Mouse (Mus musculus): ENCODE results near the gene Smim20.

The Smim20 gene

DNA sequence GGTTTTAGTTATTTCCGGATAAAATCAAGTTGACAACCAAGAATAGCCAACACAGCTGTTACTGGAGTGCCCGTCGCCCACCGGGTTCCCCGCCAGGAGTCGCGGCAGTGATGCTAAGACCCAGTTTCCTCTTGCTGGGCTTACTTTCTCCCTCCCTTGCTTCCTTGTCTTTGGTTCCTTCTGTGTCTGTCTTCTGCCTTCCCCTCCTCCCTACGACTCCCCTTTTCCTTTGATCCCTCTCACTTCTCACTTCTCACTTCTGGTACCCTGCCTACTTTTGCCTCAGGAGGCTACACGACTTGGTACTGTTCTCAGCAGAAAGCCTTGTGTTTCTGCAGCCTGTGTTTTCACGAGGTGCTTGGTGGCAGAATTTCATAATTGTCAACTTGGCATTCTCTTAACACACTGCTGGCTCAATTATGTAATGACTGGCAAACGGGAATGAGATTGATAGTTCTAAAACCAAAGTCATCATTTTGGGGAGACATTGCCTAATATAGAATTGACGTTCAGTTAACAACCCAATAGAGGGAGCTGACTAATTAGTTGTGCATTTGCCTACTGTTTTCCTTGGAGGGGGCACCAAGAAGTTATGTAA, 12.4 kb downstream of the Smim20 start:
- H3K4me1 ChIP-seq (replicated peaks; ENCODE audit: low read depth, low read length), result no peaks in the 10 kb centered on the region; the same call in 1 of the 2 replicates
- H3K36me3 ChIP-seq (ENCODE audit: insufficient read depth, low read length), result peaks cover 53% of the 10 kb centered on the region
- TF ChIP-seq CTCF (conservative IDR thresholded peaks at IDR 0.05; ENCODE audit: low read length) (no peak), POU5F1 (IDR thresholded peaks at IDR 0.05; ENCODE audit: borderline replicate concordance, low read length) (no peak), NANOG (IDR thresholded peaks at IDR 0.05; ENCODE audit: borderline replicate concordance, low read length) (no peak)
- H3K9me3 ChIP-seq (ENCODE audit: low read length), result no peaks in the 10 kb centered on the region
- H3K4me3 ChIP-seq (replicated peaks; ENCODE audit: low read length), result no peak overlapping the region
- no peaks in the 10 kb centered on the region for H3K27me3 ChIP-seq (ENCODE audit: insufficient read depth, low read length)

GRCm38 (mm10) chr5:53282487-53282886, 15.6 kb downstream of the Smim20 start:
- Histone ChIP-seq H3K4me1 (replicated peaks; ENCODE audit: low read depth, low read length) (no peaks in the 10 kb centered on the region; the same call in 1 of the 2 replicates), H3K9me3 (ENCODE audit: low read length) (peaks cover 5% of the 10 kb centered on the region; the same call in 1 of the 2 replicates), H3K27me3 (ENCODE audit: insufficient read depth, low read length) (no peaks in the 10 kb centered on the region), H3K36me3 (ENCODE audit: insufficient read depth, low read length) (peaks cover 24% of the 10 kb centered on the region), H3K4me3 (replicated peaks; ENCODE audit: low read length) (no peak overlapping the region)
- TF ChIP-seq POU5F1 (IDR thresholded peaks at IDR 0.05; ENCODE audit: borderline replicate concordance, low read length) (no peak), NANOG (IDR thresholded peaks at IDR 0.05; ENCODE audit: borderline replicate concordance, low read length) (no peak), CTCF (conservative IDR thresholded peaks at IDR 0.05; ENCODE audit: low read length) (no peak)

- H3K36me3 ChIP-seq (ENCODE audit: insufficient read depth, low read length), result no peaks in the 10 kb centered on the region
- TF ChIP-seq POU5F1 (IDR thresholded peaks at IDR 0.05; ENCODE audit: borderline replicate concordance, low read length) (no peak), NANOG (IDR thresholded peaks at IDR 0.05; ENCODE audit: borderline replicate concordance, low read length) (no peak), CTCF (conservative IDR thresholded peaks at IDR 0.05; ENCODE audit: low read length) (no peak)
Measured at GRCm38 (mm10) chr5:53286406-53286805, 19.5 kb downstream of the Smim20 start.

GRCm38 (mm10) chr5:53289438-53289837, 22.6 kb downstream of the Smim20 start:
- no peak for TF ChIP-seq POU5F1 (IDR thresholded peaks at IDR 0.05; ENCODE audit: borderline replicate concordance, low read length)
- no peaks in the 10 kb centered on the region for H3K36me3 ChIP-seq (ENCODE audit: insufficient read depth, low read length)
- no peak overlapping the region for H3K4me3 ChIP-seq (replicated peaks; ENCODE audit: low read length)
- no peaks in the 10 kb centered on the region for H3K27me3 ChIP-seq (ENCODE audit: insufficient read depth, low read length)
- peaks cover 5% of the 10 kb centered on the region; the same call in 1 of the 2 replicates for H3K9me3 ChIP-seq (ENCODE audit: low read length)
- H3K4me1 ChIP-seq (replicated peaks; ENCODE audit: low read depth, low read length), result no peaks in the 10 kb centered on the region

More at GRCm38 (mm10) chr5:53286406-53286805, 19.5 kb downstream of the Smim20 start:
- Histone ChIP-seq H3K9me3 (ENCODE audit: low read length) (peaks cover 5% of the 10 kb centered on the region; the same call in 1 of the 2 replicates), H3K27me3 (ENCODE audit: insufficient read depth, low read length) (no peaks in the 10 kb centered on the region), H3K4me3 (replicated peaks; ENCODE audit: low read length) (no peak overlapping the region), H3K4me1 (replicated peaks; ENCODE audit: low read depth, low read length) (no peaks in the 10 kb centered on the region)

- Histone ChIP-seq H3K4me1 (replicated peaks; ENCODE audit: low read depth, low read length) (no peaks in the 10 kb centered on the region), H3K36me3 (ENCODE audit: insufficient read depth, low read length) (no peaks in the 10 kb centered on the region), H3K9me3 (ENCODE audit: low read length) (no peaks in the 10 kb centered on the region), H3K27me3 (ENCODE audit: insufficient read depth, low read length) (no peaks in the 10 kb centered on the region), H3K4me3 (replicated peaks; ENCODE audit: low read length) (no peak overlapping the region)
- TF ChIP-seq POU5F1 (IDR thresholded peaks at IDR 0.05; ENCODE audit: borderline replicate concordance, low read length), result no peak
- no peak for TF ChIP-seq CTCF (conservative IDR thresholded peaks at IDR 0.05; ENCODE audit: low read length)
- no peak for TF ChIP-seq NANOG (IDR thresholded peaks at IDR 0.05; ENCODE audit: borderline replicate concordance, low read length)
Measured at GRCm38 (mm10) chr5:53294627-53295026, 27.7 kb downstream of the Smim20 start.

DNA sequence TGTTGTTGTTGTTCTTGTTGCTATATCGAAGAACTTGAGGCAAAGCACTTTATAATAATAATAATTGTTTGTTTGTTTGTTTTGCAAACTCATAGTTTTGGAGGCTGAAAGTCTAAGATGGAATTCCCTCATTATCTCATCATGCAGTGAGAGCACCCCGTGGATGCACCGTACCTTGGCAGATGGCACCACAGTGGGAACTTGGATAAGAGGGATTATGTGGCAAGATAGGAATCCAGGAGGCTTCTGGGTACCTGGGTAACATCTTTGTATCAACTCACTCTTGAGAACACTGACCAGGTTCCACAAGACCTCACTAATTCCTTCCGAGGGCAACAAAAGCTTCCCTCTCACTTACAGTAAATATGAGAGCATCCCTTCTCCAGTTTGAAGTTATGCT, 30.1 kb downstream of the Smim20 start:
- Histone ChIP-seq H3K27me3 (ENCODE audit: insufficient read depth, low read length) (no peaks in the 10 kb centered on the region), H3K36me3 (ENCODE audit: insufficient read depth, low read length) (no peaks in the 10 kb centered on the region), H3K4me3 (replicated peaks; ENCODE audit: low read length) (no peak overlapping the region), H3K4me1 (replicated peaks; ENCODE audit: low read depth, low read length) (no peaks in the 10 kb centered on the region), H3K9me3 (ENCODE audit: low read length) (no peaks in the 10 kb centered on the region)
- TF ChIP-seq CTCF (conservative IDR thresholded peaks at IDR 0.05; ENCODE audit: low read length) (no peak), NANOG (IDR thresholded peaks at IDR 0.05; ENCODE audit: borderline replicate concordance, low read length) (no peak), POU5F1 (IDR thresholded peaks at IDR 0.05; ENCODE audit: borderline replicate concordance, low read length) (no peak)

DNA sequence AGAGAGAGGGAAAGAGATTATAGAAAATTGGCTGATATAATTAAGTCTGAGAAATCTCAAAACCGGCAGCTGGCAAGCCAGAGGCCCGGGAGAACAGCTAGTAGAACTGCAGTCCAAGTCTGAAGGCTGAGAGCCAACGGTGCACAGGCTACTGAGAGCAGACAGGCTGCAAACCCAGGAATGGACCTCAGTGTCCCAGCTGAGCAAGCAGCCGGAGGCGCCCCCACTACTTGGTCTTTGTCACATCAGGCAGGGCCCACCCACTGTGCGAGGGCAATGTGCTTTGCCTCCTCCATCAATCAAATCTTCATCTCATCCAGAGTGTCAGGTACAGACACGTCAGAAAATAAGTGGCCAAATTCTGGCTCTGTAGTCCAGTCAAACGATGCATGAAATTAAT, 34.6 kb downstream of the Smim20 start:
- Histone ChIP-seq H3K4me1 (replicated peaks; ENCODE audit: low read depth, low read length) (no peaks in the 10 kb centered on the region), H3K27me3 (ENCODE audit: insufficient read depth, low read length) (no peaks in the 10 kb centered on the region), H3K9me3 (ENCODE audit: low read length) (no peaks in the 10 kb centered on the region), H3K4me3 (replicated peaks; ENCODE audit: low read length) (no peak overlapping the region), H3K36me3 (ENCODE audit: insufficient read depth, low read length) (no peaks in the 10 kb centered on the region)
- no peak for TF ChIP-seq POU5F1 (IDR thresholded peaks at IDR 0.05; ENCODE audit: borderline replicate concordance, low read length)

GRCm38 (mm10) chr5:53302895-53303670, 36.2 kb downstream of the Smim20 start:
- Histone ChIP-seq H3K36me3 (ENCODE audit: insufficient read depth, low read length) (no peaks in the 10 kb centered on the region), H3K4me3 (replicated peaks; ENCODE audit: low read length) (no peak overlapping the region), H3K9me3 (ENCODE audit: low read length) (no peaks in the 10 kb centered on the region), H3K4me1 (replicated peaks; ENCODE audit: low read depth, low read length) (no peaks in the 10 kb centered on the region), H3K27me3 (ENCODE audit: insufficient read depth, low read length) (no peaks in the 10 kb centered on the region)
- TF ChIP-seq CTCF (conservative IDR thresholded peaks at IDR 0.05; ENCODE audit: low read length), result no peak
- TF ChIP-seq POU5F1 (IDR thresholded peaks at IDR 0.05; ENCODE audit: borderline replicate concordance, low read length), result no peak
- no peak for TF ChIP-seq NANOG (IDR thresholded peaks at IDR 0.05; ENCODE audit: borderline replicate concordance, low read length)
